ENCODE assay signal across 29 mouse cellular contexts in genomic region chr8:107260120-107260519, GRCm38 (mm10). TPM values are rescaled to one million over a fixed set of nuclear protein-coding genes. Genes with fewer than 3 reads are reported as not detected.
A peak's percentile ranks its signal among the peaks of the same experiment; 100 is the strongest.
DNase-seq lines count a peak whose midpoint lies in the region; ATAC-seq lines count a peak whose summit lies in the region.
"Had no signal": no experiment of that assay in that cellular context is flagged by ENCODE, and none has a peak within 500 bp of the region (broad histone marks: within the 10 kb centered on the region; RNA-seq: fewer than 3 reads in every experiment).

No protein-coding gene starts in this region.

- no peaks in the 10 kb centered on the region for H3K9me3 ChIP-seq in hindbrain, embryonic 12.5 days (replicated peaks)
- H3K9me3 ChIP-seq: embryonic facial prominence, embryonic 13.5 days; embryonic facial prominence, embryonic 15.5 days; forebrain, embryonic 10.5 days; forebrain, embryonic 12.5 days; G1E had no signal

- no peaks in the 10 kb centered on the region for H3K4me1 ChIP-seq in hindbrain, embryonic 12.5 days
- H3K4me1 ChIP-seq: forebrain, embryonic 10.5 days; forebrain, embryonic 12.5 days had no signal

- intact Hi-C loops in heart, postnatal 25 days (cut with DNase I): no loop called here

- no peaks in the 10 kb centered on the region for H3K27me3 ChIP-seq in hindbrain, embryonic 12.5 days
- H3K27me3 ChIP-seq: CH12.LX; embryonic facial prominence, embryonic 13.5 days; embryonic facial prominence, embryonic 15.5 days; forebrain, embryonic 12.5 days; Patski had no signal

- H3K4me2 ChIP-seq in hindbrain, embryonic 12.5 days (replicated peaks): no peak overlapping the region
- H3K4me2 ChIP-seq: embryonic facial prominence, embryonic 13.5 days; embryonic facial prominence, embryonic 15.5 days; forebrain, embryonic 12.5 days had no signal

- H3K9ac ChIP-seq in hindbrain, embryonic 12.5 days: no peak overlapping the region
- H3K9ac ChIP-seq: embryonic facial prominence, embryonic 13.5 days; embryonic facial prominence, embryonic 15.5 days; forebrain, embryonic 12.5 days had no signal

- H3K36me3 ChIP-seq in hindbrain, embryonic 12.5 days: no peaks in the 10 kb centered on the region
- H3K36me3 ChIP-seq: embryonic facial prominence, embryonic 13.5 days; embryonic facial prominence, embryonic 15.5 days; forebrain, embryonic 10.5 days; forebrain, embryonic 12.5 days; G1E had no signal

- H3K4me3 ChIP-seq in hindbrain, embryonic 12.5 days: no peak overlapping the region
- H3K4me3 ChIP-seq: embryonic facial prominence, embryonic 13.5 days; embryonic facial prominence, embryonic 15.5 days; erythroblast, embryonic 14.5 days; forebrain, embryonic 10.5 days; forebrain, embryonic 12.5 days had no signal

- H3K27ac ChIP-seq in hindbrain, embryonic 12.5 days: no peak overlapping the region
- H3K27ac ChIP-seq: embryonic facial prominence, embryonic 13.5 days; embryonic facial prominence, embryonic 15.5 days; forebrain, embryonic 10.5 days; forebrain, embryonic 12.5 days had no signal

- peak; percentile 21; the same call in 1 of the 2 replicates for ATAC-seq in frontal cortex, adult (ENCODE audit: low TSS enrichment)
- ATAC-seq in hindbrain, embryonic 12.5 days (ENCODE audit: low FRiP score): no peak
- ATAC-seq: activated CD4-positive, CD25-positive, alpha-beta regulatory T cell, adult 4 months; CD4-positive, CD25-positive, alpha-beta regulatory T cell, adult 4 months; forebrain, embryonic 14.5 days; Patski had no signal

- no peak for DNase-seq in frontal cortex, postnatal 10 days (ENCODE audit: low spot score in 2 of 2)
- DNase-seq in heart, adult 11 months: peak; percentile 53
- no peak for DNase-seq in heart, postnatal 25 days (ENCODE audit: low spot score)
- DNase-seq in right cerebral cortex, adult 18-20 months: peak; percentile 15
- DNase-seq in right cerebral cortex, postnatal 4 days: no peak
- DNase-seq: adrenal gland, adult 8-10 months; adrenal gland, postnatal 14 days; adrenal gland, postnatal 36 days; B cell, adult 2 months; cerebellum, adult 11 months; cerebellum, adult 18-20 months; cerebellum, adult 8-10 months; cerebellum, adult 9-11 months; cerebellum, postnatal 14 days; cerebellum, postnatal 36 days; embryo, embryonic 11 days had no signal

- WGBS in hindbrain, embryonic 12.5 days: 93% methylated on average over 6 of the region's 6 CpGs

RNA-seq across cellular contexts. Expression of gene Nfat5, which starts 33.1 kb away (rescaled TPM):
- total RNA-seq in heart, postnatal 25 days (2021): 10 to 100 TPM; 24.5 to 27.5 TPM
- 20.2 and 20.6 TPM in 2 replicates for polyA plus RNA-seq in hindbrain, embryonic 12.5 days (2016; fragmentation: Nextera tagmentation; extraction: Ambion mirVana)

Comparison
In these comparisons a context has a peak if more than half of its experiments do, and no peak if none do; other contexts are left out.
1. DNase-seq: peak in heart, adult 11 months (single experiment) and right cerebral cortex, adult 18-20 months (single experiment); none in frontal cortex, postnatal 10 days (0 of 2), heart, postnatal 25 days (single experiment) and right cerebral cortex, postnatal 4 days (single experiment).